Mouse (Mus musculus) erythroblast, embryonic 14.5 days (primary cell): ENCODE measurements at regions not wholly inside any gene's neighbourhood (a gene's known extent, or its start where the extent isn't known, plus 50 kb on each side); places are given as distances from the start of the nearest gene placed in this dataset.
A peak's percentile ranks its signal among the peaks of the same experiment; 100 is the strongest.

ENCODE experiments used
- H3K27me3 ChIP-seq: 2 replicates; pipeline ENCODE4 v1.6.1; 2012; ENCODE audit warnings: inconsistent platforms; ENCODE audit not compliant: control insufficient read depth
- H3K36me3 ChIP-seq: 2 replicates; pipeline ENCODE4 v1.6.1; 2012; ENCODE audit warnings: mild to moderate bottlenecking, inconsistent platforms; ENCODE audit not compliant: control insufficient read depth
- H3K4me1 ChIP-seq: 2 replicates; pipeline ENCODE4 v1.6.1; 2012; ENCODE audit warnings: inconsistent platforms; ENCODE audit not compliant: control insufficient read depth
- H3K4me3 ChIP-seq: replicated peaks from 2 replicates; pipeline ENCODE3; 2012; ENCODE audit warnings: moderate library complexity, mild to moderate bottlenecking, inconsistent platforms
- H3K9me3 ChIP-seq: 2 replicates; pipeline ENCODE4 v1.6.1; 2012; ENCODE audit warnings: low read length, inconsistent platforms, mixed read lengths; ENCODE audit not compliant: control insufficient read depth
- GATA1 ChIP-seq: IDR thresholded peaks from 2 replicates; pipeline ENCODE4 v1.6.1; 2012; ENCODE audit warnings: low read length, inconsistent platforms, mixed read lengths
- TAL1 ChIP-seq: IDR thresholded peaks from 3 replicates; pipeline ENCODE4 v1.6.1; 2012; ENCODE audit warnings: low read length, inconsistent platforms, mixed read lengths

GRCm38 (mm10) chr10:29802637-29803036 is 267.0 kb upstream of the Rspo3 start:
- Histone ChIP-seq H3K27me3 (no peaks in the 10 kb centered on the region), H3K4me1 (no peaks in the 10 kb centered on the region)
- TF ChIP-seq TAL1 (no peak), GATA1 (no peak)

GRCm38 (mm10) chr10:29794663-29795062 is 259.0 kb upstream of the Rspo3 start:
- no peaks in the 10 kb centered on the region for H3K4me1 ChIP-seq
- H3K4me3 ChIP-seq, result no peak overlapping the region
- H3K36me3 ChIP-seq, result no peaks in the 10 kb centered on the region
- no peak for TF ChIP-seq GATA1
- no peak for TF ChIP-seq TAL1
- H3K27me3 ChIP-seq, result no peaks in the 10 kb centered on the region
- H3K9me3 ChIP-seq, result no peaks in the 10 kb centered on the region

More at GRCm38 (mm10) chr10:29802637-29803036, 267.0 kb upstream of the Rspo3 start:
- H3K9me3 ChIP-seq, result no peaks in the 10 kb centered on the region
- no peaks in the 10 kb centered on the region for H3K36me3 ChIP-seq
- no peak overlapping the region for H3K4me3 ChIP-seq

DNA sequence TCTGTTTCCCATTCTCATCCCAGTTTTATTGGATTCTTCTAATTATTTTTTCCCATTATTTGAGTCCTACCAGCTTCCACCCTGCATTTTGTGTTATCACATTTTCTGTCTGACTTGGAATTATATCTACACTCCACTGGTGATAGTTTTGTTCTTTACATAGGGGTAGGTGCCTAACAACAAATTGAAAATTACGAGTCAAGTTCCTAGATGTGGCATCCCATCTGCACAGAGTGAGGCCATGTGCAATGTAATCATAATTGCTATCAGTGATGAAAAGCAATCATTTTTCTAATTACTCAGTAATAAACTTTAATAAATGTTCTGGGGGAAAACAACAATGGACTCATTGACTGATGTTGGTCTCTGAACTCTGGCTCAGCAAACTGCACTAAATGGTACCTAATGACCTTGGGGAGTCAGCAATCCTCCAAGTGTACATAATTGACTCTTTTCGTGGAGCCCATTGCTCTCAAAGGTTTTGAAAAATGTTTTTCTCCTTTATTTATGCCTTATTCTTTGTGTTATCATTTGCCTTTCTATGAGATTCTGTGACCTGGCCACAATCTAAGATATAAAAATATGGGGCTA is 250.6 kb upstream of the Rspo3 start:
- Histone ChIP-seq H3K36me3 (no peaks in the 10 kb centered on the region), H3K4me1 (no peaks in the 10 kb centered on the region), H3K4me3 (no peak overlapping the region), H3K9me3 (peaks cover 3% of the 10 kb centered on the region; the same call in 1 of the 2 replicates), H3K27me3 (no peaks in the 10 kb centered on the region)
- TF ChIP-seq TAL1 (no peak), GATA1 (no peak)

- H3K9me3 ChIP-seq, result no peaks in the 10 kb centered on the region
- no peak overlapping the region for H3K4me3 ChIP-seq
- TF ChIP-seq GATA1 (no peak), TAL1 (no peak)
- no peaks in the 10 kb centered on the region for H3K4me1 ChIP-seq
- H3K36me3 ChIP-seq, result no peaks in the 10 kb centered on the region
- no peaks in the 10 kb centered on the region for H3K27me3 ChIP-seq
Measured at GRCm38 (mm10) chr10:29736677-29737076, 201.0 kb upstream of the Rspo3 start.

GRCm38 (mm10) chr10:29725319-29725718 is 189.7 kb upstream of the Rspo3 start:
- no peaks in the 10 kb centered on the region for H3K9me3 ChIP-seq
- H3K4me3 ChIP-seq, result no peak overlapping the region
- no peaks in the 10 kb centered on the region for H3K27me3 ChIP-seq
- H3K36me3 ChIP-seq, result no peaks in the 10 kb centered on the region
- TF ChIP-seq TAL1, result no peak
- TF ChIP-seq GATA1, result no peak
- no peaks in the 10 kb centered on the region for H3K4me1 ChIP-seq

GRCm38 (mm10) chr10:29710967-29711366 is 175.3 kb upstream of the Rspo3 start:
- TF ChIP-seq TAL1 (no peak), GATA1 (no peak)
- Histone ChIP-seq H3K4me3 (no peak overlapping the region), H3K4me1 (no peaks in the 10 kb centered on the region), H3K27me3 (no peaks in the 10 kb centered on the region), H3K9me3 (no peaks in the 10 kb centered on the region), H3K36me3 (no peaks in the 10 kb centered on the region)

DNA sequence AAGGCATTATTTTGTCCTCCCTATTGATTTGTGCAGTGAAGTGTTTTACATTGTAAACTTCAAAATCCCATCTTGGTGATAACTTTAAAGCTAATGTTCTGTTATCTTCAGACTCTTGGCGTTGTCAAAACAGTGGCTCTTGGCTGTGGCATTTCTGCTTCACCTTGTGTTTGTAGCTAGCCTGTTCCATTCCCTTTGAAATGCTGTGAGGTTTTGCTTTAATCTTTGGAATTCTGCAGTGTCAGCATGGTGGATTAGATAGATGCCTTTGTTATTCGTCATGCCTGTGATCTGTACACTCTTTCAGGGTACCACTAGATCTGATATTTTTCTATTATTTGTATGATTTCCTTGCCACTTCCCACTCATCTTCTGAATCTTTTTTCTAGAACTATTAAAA is 173.0 kb upstream of the Rspo3 start:
- no peak for TF ChIP-seq TAL1
- no peaks in the 10 kb centered on the region for H3K9me3 ChIP-seq

GRCm38 (mm10) chr10:29693009-29693935 is 157.6 kb upstream of the Rspo3 start:
- no peaks in the 10 kb centered on the region for H3K27me3 ChIP-seq
- no peaks in the 10 kb centered on the region for H3K9me3 ChIP-seq
- peaks cover 20% of the 10 kb centered on the region for H3K4me1 ChIP-seq
- TF ChIP-seq TAL1 (peak; percentile 52; the same call in 2 of the 3 replicates), GATA1 (peak; percentile 55; the same call in 1 of the 2 replicates)
- H3K36me3 ChIP-seq, result no peaks in the 10 kb centered on the region
- H3K4me3 ChIP-seq, result peak overlapping the region; percentile 41

More for the DNA sequence above, 173.0 kb upstream of the Rspo3 start:
- Histone ChIP-seq H3K27me3 (no peaks in the 10 kb centered on the region), H3K4me1 (no peaks in the 10 kb centered on the region), H3K4me3 (no peak overlapping the region), H3K36me3 (no peaks in the 10 kb centered on the region)

DNA sequence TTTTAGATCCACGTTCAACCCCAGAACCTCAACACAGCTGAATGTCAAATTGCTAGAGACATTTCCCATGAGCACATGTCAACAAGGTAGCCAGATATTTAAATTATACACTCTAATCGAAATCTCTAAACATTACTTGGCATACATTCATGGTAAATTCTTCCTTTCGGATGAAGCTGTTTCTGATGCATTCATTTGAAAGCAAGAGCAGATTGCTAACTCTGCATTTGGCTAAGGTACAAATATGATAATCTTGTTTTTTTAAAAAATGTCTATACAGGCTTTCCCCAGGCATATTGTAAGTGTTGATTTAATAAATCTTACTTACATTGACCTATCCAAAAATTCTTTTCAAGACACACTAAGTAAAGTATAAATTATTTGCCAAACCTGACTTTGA is 153.9 kb upstream of the Rspo3 start:
- H3K36me3 ChIP-seq, result no peaks in the 10 kb centered on the region
- H3K27me3 ChIP-seq, result no peaks in the 10 kb centered on the region
- H3K9me3 ChIP-seq, result no peaks in the 10 kb centered on the region
- H3K4me3 ChIP-seq, result no peak overlapping the region
- peaks cover 20% of the 10 kb centered on the region for H3K4me1 ChIP-seq
- TF ChIP-seq GATA1 (no peak), TAL1 (no peak)
